Mouse (Mus musculus): ENCODE results near the gene Prkd1.

DNA sequence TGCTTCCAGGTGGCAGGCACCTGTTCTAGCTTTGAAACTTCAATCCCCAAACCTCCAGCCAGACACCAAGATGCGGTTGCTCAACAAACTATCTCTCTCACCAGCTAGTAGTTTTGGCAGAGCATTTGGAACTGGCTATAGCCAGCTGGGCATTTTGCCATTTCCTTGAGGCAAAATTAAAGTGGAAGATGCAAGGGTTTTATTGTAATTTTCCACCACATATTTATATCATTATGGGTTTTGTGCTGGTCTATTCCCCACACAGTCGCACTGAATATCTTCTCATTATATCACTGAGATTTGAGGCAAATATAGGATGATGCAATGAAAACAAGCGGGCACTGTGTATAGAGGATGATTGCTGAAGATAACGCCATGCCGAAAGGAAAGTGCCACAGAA is 102.5 kb downstream of the Prkd1 start:
- TF ChIP-seq CTCF (conservative IDR thresholded peaks at IDR 0.05; ENCODE audit: low read length), result no peak
- TF ChIP-seq POU5F1 (IDR thresholded peaks at IDR 0.05; ENCODE audit: borderline replicate concordance, low read length), result no peak
- TF ChIP-seq NANOG (IDR thresholded peaks at IDR 0.05; ENCODE audit: borderline replicate concordance, low read length), result no peak

Data from E14TG2a.4 (cell line).